Mouse (Mus musculus): ENCODE data around the gene Hsd11b2. TPM values are rescaled to one million over a fixed set of nuclear protein-coding genes. Genes with fewer than 3 reads are reported as not detected.

The Hsd11b2 gene
- polyA plus RNA-seq, 1 experiment from 2014 or later = 1.2 TPM

GRCm38 (mm10) chr8:105514656-105515055, 3.9 kb upstream of the Hsd11b2 start:
- WGBS = 65% methylated on average over 5 of the region's 5 CpGs
- H3K9ac ChIP-seq = no peak overlapping the region

DNA sequence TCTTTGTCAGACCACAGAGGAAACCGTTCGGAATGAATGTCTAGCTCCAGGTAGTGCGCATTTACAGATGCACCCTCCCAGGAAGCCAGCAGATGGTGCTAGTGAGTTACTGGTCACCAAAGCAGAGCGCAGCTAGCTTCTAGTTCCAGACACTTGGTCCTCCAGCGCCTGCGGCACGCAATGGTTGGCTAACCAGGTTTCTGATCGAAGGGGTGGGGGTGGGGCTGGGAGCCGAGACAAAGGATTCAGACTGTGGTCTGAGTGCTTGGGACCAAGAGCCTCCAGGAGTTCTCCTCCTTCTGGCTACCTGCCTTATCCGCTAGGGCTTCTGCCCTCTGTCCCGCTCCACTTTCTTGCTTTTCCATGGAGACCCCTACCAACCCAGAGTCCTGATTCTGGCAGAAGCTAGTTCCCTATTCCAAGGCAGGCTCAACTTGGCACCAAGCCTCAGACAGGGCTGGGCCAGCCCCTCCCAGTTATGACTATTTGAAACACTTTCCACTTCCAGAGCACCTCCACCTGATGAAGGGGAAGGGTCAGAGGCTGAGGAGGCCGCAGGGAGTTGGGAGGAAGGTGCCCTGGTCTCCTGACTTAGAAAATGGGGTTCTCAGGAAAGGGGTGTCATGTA, 2.4 kb upstream of the Hsd11b2 start:
- WGBS = 13% methylated on average over 12 of the region's 12 CpGs
- H3K27me3 ChIP-seq = peaks cover 20% of the 10 kb centered on the region
- no peak overlapping the region for H3K27ac ChIP-seq
- ATAC-seq (ENCODE audit: insufficient number of reproducible peaks, low FRiP score, low TSS enrichment, low read depth) = no peak
- no peaks in the 10 kb centered on the region for H3K36me3 ChIP-seq
- peak overlapping the region; percentile 40 for H3K4me2 ChIP-seq
- H3K9me3 ChIP-seq = no peaks in the 10 kb centered on the region
- H3K9ac ChIP-seq = no peak overlapping the region
- peaks cover 33% of the 10 kb centered on the region for H3K4me1 ChIP-seq
- H3K4me3 ChIP-seq = no peak overlapping the region

More at GRCm38 (mm10) chr8:105514656-105515055, 3.9 kb upstream of the Hsd11b2 start:
- Histone ChIP-seq H3K4me2 (no peak overlapping the region), H3K4me1 (peaks cover 35% of the 10 kb centered on the region), H3K27ac (no peak overlapping the region; the same call in 1 of the 2 replicates), H3K9me3 (no peaks in the 10 kb centered on the region), H3K4me3 (no peak overlapping the region), H3K36me3 (no peaks in the 10 kb centered on the region), H3K27me3 (peaks cover 20% of the 10 kb centered on the region)
- no peak for ATAC-seq (ENCODE audit: insufficient number of reproducible peaks, low FRiP score, low TSS enrichment, low read depth)

GRCm38 (mm10) chr8:105517346-105517745, 1.2 kb upstream of the Hsd11b2 start:
- H3K36me3 ChIP-seq = peaks cover 5% of the 10 kb centered on the region
- H3K27ac ChIP-seq = no peak overlapping the region
- 45% methylated on average over 8 of the region's 8 CpGs for whole genome bisulfite sequencing
- no peak for ATAC-seq (ENCODE audit: insufficient number of reproducible peaks, low FRiP score, low TSS enrichment, low read depth)
- H3K4me3 ChIP-seq = no peak overlapping the region
- no peak overlapping the region for H3K9ac ChIP-seq
- no peak overlapping the region for H3K4me2 ChIP-seq
- H3K9me3 ChIP-seq = no peaks in the 10 kb centered on the region
- H3K4me1 ChIP-seq = peaks cover 33% of the 10 kb centered on the region
- H3K27me3 ChIP-seq = peaks cover 20% of the 10 kb centered on the region

- H3K4me3 ChIP-seq = peak overlapping the region; percentile 53
- ATAC-seq (ENCODE audit: insufficient number of reproducible peaks, low FRiP score, low TSS enrichment, low read depth) = no peak
- peaks cover 20% of the 10 kb centered on the region for H3K27me3 ChIP-seq
- H3K9me3 ChIP-seq = no peaks in the 10 kb centered on the region
- 5% methylated on average over 2 of the region's 2 CpGs for WGBS
- peak overlapping the region; percentile 99 for H3K4me2 ChIP-seq
- H3K9ac ChIP-seq = no peak overlapping the region
- no peak overlapping the region for H3K27ac ChIP-seq
- H3K36me3 ChIP-seq = peaks cover 19% of the 10 kb centered on the region
- H3K4me1 ChIP-seq = peaks cover 33% of the 10 kb centered on the region
These were observed 1.0 kb downstream of the Hsd11b2 start for GRCm38 (mm10) chr8:105519591-105519990.

DNA sequence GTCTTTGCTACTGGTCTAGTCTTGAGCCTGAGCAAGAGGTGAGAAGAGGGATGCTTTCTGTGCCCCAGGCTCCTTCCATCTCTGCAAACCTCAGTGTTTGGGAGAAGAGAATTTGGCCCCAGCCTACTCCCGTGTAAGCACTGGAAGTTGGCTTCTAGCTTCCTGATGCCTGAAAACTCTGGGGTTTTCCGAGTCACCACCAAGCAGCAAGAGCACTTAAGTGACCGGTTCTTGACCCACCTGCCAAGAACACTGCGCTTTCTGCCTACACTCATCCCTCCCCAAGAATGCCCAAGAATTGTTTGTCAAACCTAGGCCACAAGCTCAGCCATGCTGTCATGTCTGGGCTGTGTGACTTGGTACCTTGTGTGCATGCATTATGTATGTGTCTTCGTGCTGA, 2.0 kb downstream of the Hsd11b2 start:
- Histone ChIP-seq H3K4me3 (no peak overlapping the region), H3K36me3 (peaks cover 25% of the 10 kb centered on the region), H3K27me3 (peaks cover 20% of the 10 kb centered on the region), H3K4me2 (no peak overlapping the region), H3K4me1 (peaks cover 33% of the 10 kb centered on the region), H3K27ac (no peak overlapping the region), H3K9me3 (no peaks in the 10 kb centered on the region), H3K9ac (no peak overlapping the region)
- WGBS = 33% methylated on average over 5 of the region's 5 CpGs
- ATAC-seq (ENCODE audit: insufficient number of reproducible peaks, low FRiP score, low TSS enrichment, low read depth) = no peak

DNA sequence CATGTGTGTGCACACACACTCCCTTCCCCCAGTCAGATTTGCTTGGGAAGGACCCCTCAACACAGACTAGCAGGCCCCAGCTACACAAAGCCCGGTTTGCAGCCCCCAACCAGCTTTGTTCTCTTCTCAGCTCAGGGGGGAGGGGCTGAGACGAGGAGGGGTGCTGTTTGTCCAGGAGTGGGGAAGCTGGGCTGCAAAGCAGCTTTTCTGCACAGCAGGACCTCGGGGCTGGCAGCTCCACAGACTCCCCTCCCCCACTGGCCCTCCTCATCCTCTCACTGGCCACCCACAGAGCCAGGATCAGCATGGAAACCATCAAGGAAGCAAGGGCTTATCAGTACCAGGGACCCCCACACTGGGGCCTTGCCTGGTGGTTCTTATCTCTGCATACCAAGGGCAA, 2.5 kb downstream of the Hsd11b2 start:
- Histone ChIP-seq H3K9ac (no peak overlapping the region), H3K4me2 (no peak overlapping the region), H3K27ac (no peak overlapping the region), H3K36me3 (peaks cover 25% of the 10 kb centered on the region), H3K4me3 (no peak overlapping the region), H3K9me3 (no peaks in the 10 kb centered on the region), H3K27me3 (peaks cover 20% of the 10 kb centered on the region), H3K4me1 (peaks cover 32% of the 10 kb centered on the region)
- no peak for ATAC-seq (ENCODE audit: insufficient number of reproducible peaks, low FRiP score, low TSS enrichment, low read depth)
- 12% methylated on average over 3 of the region's 3 CpGs for WGBS

GRCm38 (mm10) chr8:105521995-105522769, 3.6 kb downstream of the Hsd11b2 start:
- Histone ChIP-seq H3K4me3 (no peak overlapping the region), H3K4me2 (no peak overlapping the region), H3K9ac (no peak overlapping the region), H3K36me3 (peaks cover 32% of the 10 kb centered on the region), H3K4me1 (peaks cover 27% of the 10 kb centered on the region), H3K27ac (no peak overlapping the region), H3K9me3 (no peaks in the 10 kb centered on the region), H3K27me3 (peaks cover 13% of the 10 kb centered on the region)
- 74% methylated on average over 21 of the region's 21 CpGs for WGBS
- ATAC-seq (ENCODE audit: insufficient number of reproducible peaks, low FRiP score, low TSS enrichment, low read depth) = no peak

DNA sequence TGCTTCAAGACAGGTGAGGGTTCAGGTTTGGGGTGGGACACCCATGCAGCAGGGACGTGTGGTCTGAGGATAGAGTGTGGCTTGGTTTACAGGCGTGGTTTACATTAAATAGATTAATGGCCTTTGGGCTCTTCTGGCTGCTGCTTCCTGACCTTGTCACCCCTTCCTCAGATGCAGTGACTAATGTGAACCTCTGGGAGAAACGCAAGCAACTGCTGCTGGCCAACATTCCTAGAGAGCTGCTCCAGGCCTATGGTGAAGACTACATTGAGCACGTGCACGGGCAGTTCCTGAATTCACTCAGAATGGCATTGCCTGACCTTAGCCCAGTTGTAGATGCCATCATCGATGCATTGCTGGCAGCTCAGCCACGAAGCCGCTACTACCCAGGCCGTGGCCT, 4.3 kb downstream of the Hsd11b2 start:
- Histone ChIP-seq H3K4me3 (no peak overlapping the region), H3K27ac (no peak overlapping the region), H3K4me2 (no peak overlapping the region), H3K9ac (no peak overlapping the region), H3K4me1 (peaks cover 23% of the 10 kb centered on the region), H3K36me3 (peaks cover 34% of the 10 kb centered on the region), H3K9me3 (no peaks in the 10 kb centered on the region), H3K27me3 (peaks cover 8% of the 10 kb centered on the region)
- no peak for ATAC-seq (ENCODE audit: insufficient number of reproducible peaks, low FRiP score, low TSS enrichment, low read depth)
- 67% methylated on average over 9 of the region's 9 CpGs for WGBS

DNA sequence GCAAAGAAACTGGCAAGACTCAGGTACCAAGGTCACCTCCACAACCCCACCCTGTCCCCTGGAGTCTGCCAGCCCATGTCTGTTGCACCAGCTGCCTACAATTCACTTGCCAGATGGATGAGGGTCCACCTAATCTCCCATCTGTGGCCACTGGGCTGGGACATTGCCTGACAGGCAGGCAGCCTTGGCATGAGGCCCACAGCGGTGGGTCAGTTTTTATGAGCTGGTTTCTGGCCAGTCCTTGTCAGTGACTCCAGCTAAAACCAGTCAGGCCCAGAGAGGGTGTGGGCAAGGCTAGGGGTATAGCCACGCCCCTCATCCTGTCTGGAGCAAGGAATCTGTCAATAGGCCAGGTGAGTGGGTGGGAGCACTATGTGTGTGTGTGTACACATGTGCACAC, 8.6 kb downstream of the Hsd11b2 start:
- peaks cover 63% of the 10 kb centered on the region for H3K36me3 ChIP-seq
- H3K4me2 ChIP-seq = no peak overlapping the region

DNA sequence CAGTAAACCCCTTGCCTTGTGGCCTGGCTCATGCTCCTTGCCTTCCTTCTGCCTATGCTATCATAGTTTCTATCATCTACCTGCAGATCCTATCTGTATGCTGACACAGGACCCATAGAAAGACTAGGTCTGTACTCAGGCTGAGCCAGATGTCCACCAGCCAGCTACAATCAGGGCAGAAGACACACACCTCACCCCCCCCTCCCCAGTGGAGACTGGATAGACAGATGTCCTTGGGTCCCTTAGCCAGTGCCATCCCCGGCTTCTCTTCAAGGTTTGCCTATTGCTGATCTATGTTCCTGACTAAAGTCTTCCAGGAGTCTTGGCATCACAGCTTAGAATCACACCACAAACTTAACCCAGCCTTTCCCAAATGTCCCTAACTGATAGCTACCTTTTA, 9.7 kb downstream of the Hsd11b2 start:
- no peak overlapping the region for H3K4me3 ChIP-seq
- H3K4me2 ChIP-seq = no peak overlapping the region
- no peaks in the 10 kb centered on the region for H3K27me3 ChIP-seq
- ATAC-seq (ENCODE audit: insufficient number of reproducible peaks, low FRiP score, low TSS enrichment, low read depth) = no peak
- H3K9me3 ChIP-seq = no peaks in the 10 kb centered on the region
- H3K27ac ChIP-seq = no peak overlapping the region
- 100% methylated on average over 1 of the region's 1 CpGs for WGBS
- H3K4me1 ChIP-seq = peaks cover 3% of the 10 kb centered on the region; the same call in 1 of the 2 replicates
- no peak overlapping the region for H3K9ac ChIP-seq
- peaks cover 52% of the 10 kb centered on the region for H3K36me3 ChIP-seq

More for the DNA sequence above, 8.6 kb downstream of the Hsd11b2 start:
- no peak overlapping the region for H3K9ac ChIP-seq
- no peaks in the 10 kb centered on the region for H3K27me3 ChIP-seq
- H3K4me1 ChIP-seq = 0 out of 2 replicates have a peak, but pooled peaks cover 2% of the 10 kb centered on the region
- no peak for ATAC-seq (ENCODE audit: insufficient number of reproducible peaks, low FRiP score, low TSS enrichment, low read depth)
- H3K27ac ChIP-seq = no peak overlapping the region
- 70% methylated on average over 2 of the region's 2 CpGs for WGBS
- no peaks in the 10 kb centered on the region for H3K9me3 ChIP-seq
- no peak overlapping the region for H3K4me3 ChIP-seq

DNA sequence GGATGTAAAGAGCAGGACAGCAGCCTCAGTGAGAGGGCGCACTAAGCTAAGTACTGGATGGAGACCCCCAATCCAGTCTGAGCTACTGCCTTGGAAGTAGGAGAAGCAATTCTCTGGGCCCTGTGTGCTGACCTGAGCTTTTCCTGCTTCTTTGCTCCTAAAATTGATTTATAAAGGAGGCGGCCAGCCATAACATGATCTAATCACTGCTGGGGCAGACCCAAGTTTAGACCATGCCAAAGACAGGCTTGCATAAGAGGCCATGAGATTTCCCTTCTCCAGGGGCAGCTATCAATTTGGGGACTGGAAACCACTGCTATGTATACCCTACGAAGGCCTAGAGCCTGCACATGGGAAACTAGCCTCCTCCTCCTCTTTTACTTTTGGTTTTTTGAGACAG, 10.7 kb downstream of the Hsd11b2 start:
- H3K4me2 ChIP-seq = no peak overlapping the region
- H3K27me3 ChIP-seq = no peaks in the 10 kb centered on the region
- no peak overlapping the region for H3K9ac ChIP-seq
- no peak overlapping the region for H3K4me3 ChIP-seq
- H3K4me1 ChIP-seq = peaks cover 12% of the 10 kb centered on the region
- peaks cover 49% of the 10 kb centered on the region for H3K36me3 ChIP-seq
- WGBS = 90% methylated on average over 3 of the region's 3 CpGs
- H3K27ac ChIP-seq = no peak overlapping the region
- no peak for ATAC-seq (ENCODE audit: insufficient number of reproducible peaks, low FRiP score, low TSS enrichment, low read depth)
- H3K9me3 ChIP-seq = no peaks in the 10 kb centered on the region

- Histone ChIP-seq H3K27ac (no peak overlapping the region), H3K27me3 (no peaks in the 10 kb centered on the region), H3K4me3 (no peak overlapping the region), H3K4me2 (no peak overlapping the region), H3K9me3 (no peaks in the 10 kb centered on the region), H3K4me1 (peaks cover 12% of the 10 kb centered on the region), H3K36me3 (peaks cover 44% of the 10 kb centered on the region), H3K9ac (no peak overlapping the region)
- no peak for ATAC-seq (ENCODE audit: insufficient number of reproducible peaks, low FRiP score, low TSS enrichment, low read depth)
- WGBS = 62% methylated on average over 2 of the region's 2 CpGs
These were observed 13.2 kb downstream of the Hsd11b2 start for GRCm38 (mm10) chr8:105531774-105532173.
